Mouse (Mus musculus) MEL (cell line): ENCODE results near the gene Fcmr. TPM values are rescaled to one million over a fixed set of nuclear protein-coding genes. Genes with fewer than 3 reads are reported as not detected.

Source experiments
- DNase-seq: peaks from one replicate; pipeline ENCODE4 v3.0.0; 2011; ENCODE audit warnings: low read depth, low spot score
- H3K27ac ChIP-seq: 2 replicates; pipeline ENCODE4 v1.5.1; 2012; ENCODE audit warnings: low read depth, mild to moderate bottlenecking, control low read depth, low read length, moderate library complexity; ENCODE audit not compliant: control insufficient read depth
- H3K27me3 ChIP-seq, 2 experiments: fragments of 150-350 bp in 1 of 2; sonication (generic) in 1 of 2; 2 replicates each; pipeline ENCODE4 v1.6.1; 2012; ENCODE audit warnings: low read length in 2 of 2, mild to moderate bottlenecking in 2 of 2, improper control_type of control experiment in 1 of 2, moderate library complexity in 1 of 2; ENCODE audit not compliant: insufficient read depth in 2 of 2, control insufficient read depth in 1 of 2
- H3K36me3 ChIP-seq, 2 experiments: 2 replicates each; pipeline ENCODE4 v1.6.1; 2012 to 2014; ENCODE audit warnings: low read length in 2 of 2, improper control_type of control experiment in 1 of 2, inconsistent platforms in 1 of 2, mild to moderate bottlenecking in 1 of 2; ENCODE audit not compliant: insufficient read depth in 2 of 2, control insufficient read depth in 1 of 2
- H3K4me1 ChIP-seq, 2 experiments: fragments of 150-350 bp in 1 of 2; sonication (generic) in 1 of 2; 2 replicates each; pipeline ENCODE4 v1.6.1; 2012; ENCODE audit warnings: low read length in 2 of 2, improper control_type of control experiment in 1 of 2, mild to moderate bottlenecking in 1 of 2; ENCODE audit not compliant: insufficient read depth in 2 of 2, control insufficient read depth in 1 of 2
- H3K4me3 ChIP-seq, 2 experiments: fragments of 150-350 bp in 1 of 2; sonication (generic) in 1 of 2; 2 replicates each; pipeline ENCODE4 v1.5.1; 2012; ENCODE audit warnings: low read depth in 2 of 2, low read length in 2 of 2, mild to moderate bottlenecking in 2 of 2, moderate library complexity in 2 of 2, control low read depth in 1 of 2, improper control_type of control experiment in 1 of 2; ENCODE audit not compliant: control insufficient read depth in 1 of 2, insufficient read depth in 1 of 2
- H3K79me2 ChIP-seq: 2 replicates; pipeline ENCODE4 v1.6.1; 2012; ENCODE audit warnings: mild to moderate bottlenecking, low read length, moderate library complexity; ENCODE audit not compliant: control insufficient read depth, poor library complexity, insufficient read depth
- H3K9ac ChIP-seq: 2 replicates; pipeline ENCODE4 v1.6.1; 2012; ENCODE audit warnings: low read depth, mild to moderate bottlenecking, control low read depth, low read length, moderate library complexity; ENCODE audit not compliant: control insufficient read depth, poor library complexity, severe bottlenecking
- H3K9me3 ChIP-seq: fragments of 150-350 bp; sonication (generic); replicated peaks from 2 replicates; pipeline ENCODE4 v1.6.1; 2012; ENCODE audit warnings: mild to moderate bottlenecking, low read length, improper control_type of control experiment, moderate library complexity; ENCODE audit not compliant: insufficient read depth
- BHLHE40 ChIP-seq: IDR thresholded peaks from 2 replicates; pipeline ENCODE4 v1.6.1; 2012; ENCODE audit warnings: low read depth, mild to moderate bottlenecking, inconsistent platforms, low read length, improper control_type of control experiment, borderline replicate concordance
- CHD2 ChIP-seq: IDR thresholded peaks from 2 replicates; pipeline ENCODE4 v1.6.1; 2011; ENCODE audit warnings: low read length, improper control_type of control experiment
- JUND ChIP-seq: IDR thresholded peaks from 2 replicates; pipeline ENCODE4 v1.6.1; 2011; ENCODE audit warnings: low read depth, mild to moderate bottlenecking, improper control_type of control experiment, low read length
- KAT2A ChIP-seq: conservative IDR thresholded peaks from 2 replicates; pipeline ENCODE4 v1.6.1; 2012; ENCODE audit warnings: low read depth, low read length, improper control_type of control experiment, inconsistent platforms
- MAFK ChIP-seq: IDR thresholded peaks from 2 replicates; pipeline ENCODE4 v1.6.1; 2011; ENCODE audit warnings: low read depth, mild to moderate bottlenecking, low read length, improper control_type of control experiment, borderline replicate concordance
- MAZ ChIP-seq: IDR thresholded peaks from 2 replicates; pipeline ENCODE4 v1.6.1; 2012; ENCODE audit warnings: low read depth, mild to moderate bottlenecking, inconsistent platforms, low read length, improper control_type of control experiment
- MXI1 ChIP-seq: IDR thresholded peaks from 2 replicates; pipeline ENCODE4 v1.6.1; 2011; ENCODE audit warnings: mild to moderate bottlenecking, low read depth, low read length, improper control_type of control experiment
- NRF1 ChIP-seq: IDR thresholded peaks from 2 replicates; pipeline ENCODE4 v1.6.1; 2014; ENCODE audit warnings: low read depth, mild to moderate bottlenecking, inconsistent platforms, low read length, improper control_type of control experiment, moderate library complexity; ENCODE audit not compliant: poor library complexity, insufficient read depth, severe bottlenecking
- POLR2AphosphoS5 ChIP-seq: IDR thresholded peaks from 2 replicates; pipeline ENCODE4 v1.6.1; 2012; ENCODE audit warnings: low read depth, borderline replicate concordance, mild to moderate bottlenecking, inconsistent platforms, low read length, moderate library complexity, mixed read lengths
- RAD21 ChIP-seq: IDR thresholded peaks from 2 replicates; pipeline ENCODE4 v1.6.1; 2011; ENCODE audit warnings: mild to moderate bottlenecking, low read depth, low read length, improper control_type of control experiment
- SMC3 ChIP-seq: IDR thresholded peaks from 2 replicates; pipeline ENCODE4 v1.6.1; 2011; ENCODE audit warnings: low read depth, low read length, improper control_type of control experiment
- TBP ChIP-seq: IDR thresholded peaks from 2 replicates; pipeline ENCODE4 v1.8.0; 2011; ENCODE audit warnings: low read depth, low read length, improper control_type of control experiment
- TCF12 ChIP-seq: IDR thresholded peaks from 2 replicates; pipeline ENCODE4 v1.6.1; 2014; ENCODE audit warnings: low read depth, mild to moderate bottlenecking, inconsistent platforms, low read length, improper control_type of control experiment, moderate library complexity
- ZKSCAN1 ChIP-seq: IDR thresholded peaks from 2 replicates; pipeline ENCODE4 v1.6.1; 2012; ENCODE audit warnings: low read depth, mild to moderate bottlenecking, inconsistent platforms, low read length, improper control_type of control experiment, moderate library complexity
- polyA plus RNA-seq, 2 experiments: library from polyadenylated mRNA; stranded (reverse) in 1 of 2; unstranded in 1 of 2; fragments of >175 nt in 1 of 2; fragments of >200 nt in 1 of 2; gene quantifications; 2 replicates each; pipeline versions ENCODE4 v1.2.1 to v1.2.4; 2012; ENCODE audit warnings: low replicate concordance in 2 of 2, low read depth in 1 of 2; ENCODE audit not compliant: insufficient read length in 2 of 2, insufficient read depth in 1 of 2, missing spikeins in 1 of 2
- total RNA-seq: library from RNA; depleted of rRNA; stranded (reverse); fragments of 300-350 nt; gene quantifications from 2 replicates; pipeline ENCODE4 v1.2.3, GENCODE M21; 2012

The Fcmr gene
- total and polyA plus RNA-seq, 3 experiments: not detected

- no peak for DNase-seq
- Histone ChIP-seq H3K27ac (no peak overlapping the region), H3K9me3 (no peaks in the 10 kb centered on the region), H3K9ac (no peak overlapping the region), H3K36me3 (no peaks in the 10 kb centered on the region)
- TF ChIP-seq NRF1 (no peak), ZKSCAN1 (no peak), MAZ (no peak), SMC3 (no peak), TCF12 (no peak), POLR2AphosphoS5 (no peak), KAT2A (no peak)
- TF ChIP-seq, all 39 proteins: peak for 0
- Histone ChIP-seq H3K4me1 (no peaks in the 10 kb centered on the region), H3K4me3 (no peak overlapping the region), H3K27me3 (peaks cover 14 to 22% of the 10 kb centered on the region in 2 experiments), H3K79me2 (no peaks in the 10 kb centered on the region)
These were observed 28.0 kb downstream of the Fcmr start for GRCm38 (mm10) chr1:130893329-130894040.

- TF ChIP-seq ZKSCAN1 (no peak), KAT2A (no peak), TBP (no peak), BHLHE40 (no peak), MXI1 (no peak), JUND (no peak), CHD2 (no peak), MAFK (no peak), RAD21 (no peak)
- no peaks in the 10 kb centered on the region for H3K36me3 ChIP-seq
- H3K9ac ChIP-seq: no peak overlapping the region
- no peak overlapping the region for H3K27ac ChIP-seq
- H3K4me3 ChIP-seq: no peak overlapping the region
- no peaks in the 10 kb centered on the region for H3K4me1 ChIP-seq
- H3K79me2 ChIP-seq: no peaks in the 10 kb centered on the region
- DNase-seq: no peak
- no peaks in the 10 kb centered on the region for H3K9me3 ChIP-seq
- peaks cover 14 to 16% of the 10 kb centered on the region in 2 experiments for H3K27me3 ChIP-seq
These were observed 29.0 kb downstream of the Fcmr start for GRCm38 (mm10) chr1:130894468-130894867.
